Mouse (Mus musculus) thymus, postnatal 0 days (tissue): Measurements from ENCODE around the gene Jakmip3. TPM values are rescaled to one million over a fixed set of nuclear protein-coding genes. Genes with fewer than 3 reads are reported as not detected.

ENCODE experiments used
- DNase-seq: peaks from one replicate; pipeline ENCODE4 v3.0.0-alpha.2; 2015; ENCODE audit warnings: low spot score
- polyA plus RNA-seq: library from polyadenylated mRNA; unstranded; fragments of >200 nt; fragmentation: Nextera tagmentation; extraction: Ambion mirVana; gene quantifications from 2 replicates; pipeline ENCODE4 v1.2.1, GENCODE M21; 2015

The Jakmip3 gene
- polyA plus RNA-seq = not detected in 2 replicates

- DNase-seq = no peak
Measured at GRCm38 (mm10) chr7:138940612-138941461, at the start of gene Jakmip3. Jakmip3 (plus strand) TSS chr7:138940730.

- no peak for DNase-seq
Measured at GRCm38 (mm10) chr7:138898122-138898521, 42.4 kb upstream of the Jakmip3 start.

- no peak for DNase-seq
Measured at GRCm38 (mm10) chr7:138898743-138899142, 41.8 kb upstream of the Jakmip3 start.

- DNase-seq = no peak
Measured at GRCm38 (mm10) chr7:138903886-138904435, 36.6 kb upstream of the Jakmip3 start.

- DNase-seq = no peak
Measured at GRCm38 (mm10) chr7:138906441-138906840, 34.1 kb upstream of the Jakmip3 start.

- no peak for DNase-seq
Measured at GRCm38 (mm10) chr7:138907043-138907442, 33.5 kb upstream of the Jakmip3 start.

GRCm38 (mm10) chr7:138907976-138908375, 32.6 kb upstream of the Jakmip3 start:
- DNase-seq = no peak

GRCm38 (mm10) chr7:138908768-138909276, 31.7 kb upstream of the Jakmip3 start:
- DNase-seq = no peak

- peak; percentile 84 for DNase-seq
Measured at GRCm38 (mm10) chr7:138909277-138910192, 31.0 kb upstream of the Jakmip3 start, which contains the start of gene Bnip3. Bnip3 (minus strand) TSS chr7:138909519.

- DNase-seq = no peak
Measured at GRCm38 (mm10) chr7:138910193-138910562, 30.4 kb upstream of the Jakmip3 start.

- no peak for DNase-seq
Measured at GRCm38 (mm10) chr7:138913616-138914015, 26.9 kb upstream of the Jakmip3 start.

GRCm38 (mm10) chr7:138919156-138919944, 21.2 kb upstream of the Jakmip3 start:
- peak; percentile 19 for DNase-seq

- no peak for DNase-seq
Measured at GRCm38 (mm10) chr7:138921611-138922010, 18.9 kb upstream of the Jakmip3 start.

- DNase-seq = peak; percentile 23
Measured at GRCm38 (mm10) chr7:138923756-138924425, 16.6 kb upstream of the Jakmip3 start.

- DNase-seq = no peak
Measured at GRCm38 (mm10) chr7:138928456-138928855, 12.1 kb upstream of the Jakmip3 start.

- DNase-seq = no peak
Measured at GRCm38 (mm10) chr7:138934523-138934922, 6.0 kb upstream of the Jakmip3 start.

- no peak for DNase-seq
Measured at GRCm38 (mm10) chr7:138938991-138939390, 1.5 kb upstream of the Jakmip3 start.

GRCm38 (mm10) chr7:138940256-138940611, 296 bp upstream of the Jakmip3 start:
- DNase-seq = no peak

GRCm38 (mm10) chr7:138941571-138941970, 1.0 kb downstream of the Jakmip3 start:
- DNase-seq = no peak

- no peak for DNase-seq
Measured at GRCm38 (mm10) chr7:138942301-138942700, 1.8 kb downstream of the Jakmip3 start.
